Comparison of ENCODE assay signal across 10 mouse cellular contexts in genomic region chr3:97682576-97682975, GRCm38 (mm10). TPM values are rescaled to one million over a fixed set of nuclear protein-coding genes. Genes with fewer than 3 reads are reported as not detected.
DNase-seq lines count a peak whose midpoint lies in the region; ATAC-seq and TF ChIP-seq lines count a peak whose summit lies in the region.
"Had no signal": no experiment of that assay in that cellular context is flagged by ENCODE, and none has a peak within 500 bp of the region (broad histone marks: within the 10 kb centered on the region; RNA-seq: fewer than 3 reads in every experiment).

No protein-coding gene starts in this region.

- no peaks in the 10 kb centered on the region for H3K36me3 ChIP-seq in heart, embryonic 14.5 days (ENCODE audit: control insufficient read depth, insufficient read depth, low read length)
- no peaks in the 10 kb centered on the region for H3K36me3 ChIP-seq in ES-E14 (ENCODE audit: control insufficient read depth, insufficient read depth, low read length, poor library complexity, severe bottlenecking)
- H3K36me3 ChIP-seq in hindbrain, embryonic 13.5 days: no peaks in the 10 kb centered on the region
- no peaks in the 10 kb centered on the region for H3K36me3 ChIP-seq in liver, embryonic 16.5 days (ENCODE audit: control insufficient read depth, insufficient read depth)

- H3K9me3 ChIP-seq in heart, embryonic 14.5 days (ENCODE audit: control insufficient read depth, low read length): no peaks in the 10 kb centered on the region
- H3K9me3 ChIP-seq in ES-E14 (ENCODE audit: control insufficient read depth, insufficient read depth, low read depth, low read length): no peaks in the 10 kb centered on the region
- no peaks in the 10 kb centered on the region for H3K9me3 ChIP-seq in hindbrain, embryonic 13.5 days
- no peaks in the 10 kb centered on the region for H3K9me3 ChIP-seq in liver, embryonic 16.5 days (replicated peaks; ENCODE audit: control insufficient read depth, low read length)

- no peaks in the 10 kb centered on the region for H3K27me3 ChIP-seq in heart, embryonic 14.5 days (ENCODE audit: control insufficient read depth, insufficient read depth, low read length)
- H3K27me3 ChIP-seq in hindbrain, embryonic 13.5 days: peaks cover 38% of the 10 kb centered on the region
- peaks cover 10% of the 10 kb centered on the region for H3K27me3 ChIP-seq in liver, embryonic 16.5 days (ENCODE audit: control insufficient read depth, insufficient read depth, low read depth, low read length)

- peak overlapping the region; percentile 42 to 43; a peak in 3 of 4 replicates for H3K4me3 ChIP-seq in heart, embryonic 14.5 days (ENCODE audit: control insufficient read depth in 1 of 2, insufficient read depth in 1 of 2, low read depth in 1 of 2, low read length in 2 of 2)
- H3K4me3 ChIP-seq in ES-E14 (ENCODE audit: insufficient read depth in 1 of 2, low read depth in 1 of 2, low read length in 2 of 2, poor library complexity in 1 of 2, severe bottlenecking in 1 of 2): no peak overlapping the region; a peak in 1 of 4 replicates
- no peak overlapping the region for H3K4me3 ChIP-seq in hindbrain, embryonic 13.5 days
- peak overlapping the region; percentile 48 for H3K4me3 ChIP-seq in liver, embryonic 16.5 days (ENCODE audit: low read depth, low read length)

- ATAC-seq in heart, embryonic 14.5 days (ENCODE audit: insufficient number of reproducible peaks, insufficient read depth, low FRiP score, low read depth): no peak
- no peak for ATAC-seq in hindbrain, embryonic 13.5 days (ENCODE audit: low FRiP score)
- ATAC-seq in liver, embryonic 16.5 days (ENCODE audit: low read depth): no peak

- WGBS in heart, embryonic 14.5 days: 28% methylated on average over 5 of the region's 5 CpGs
- 28% methylated on average over 5 of the region's 5 CpGs for WGBS in hindbrain, embryonic 13.5 days
- WGBS in liver, embryonic 16.5 days (ENCODE audit: insufficient replicate concordance): 14% methylated on average over 5 of the region's 5 CpGs

- peaks cover 19 to 30% of the 10 kb centered on the region in 2 experiments for H3K4me1 ChIP-seq in heart, embryonic 14.5 days (ENCODE audit: control insufficient read depth in 2 of 2, insufficient read depth in 2 of 2, low read length in 2 of 2)
- H3K4me1 ChIP-seq in ES-E14 (ENCODE audit: control insufficient read depth in 2 of 2, insufficient read depth in 2 of 2, low read length in 2 of 2, poor library complexity in 1 of 2): peaks cover 0 to 12% of the 10 kb centered on the region in 2 experiments; a peak in 2 of 4 replicates
- H3K4me1 ChIP-seq in hindbrain, embryonic 13.5 days (replicated peaks): peaks cover 27% of the 10 kb centered on the region
- H3K4me1 ChIP-seq in liver, embryonic 16.5 days (ENCODE audit: control insufficient read depth, low read depth, low read length): peaks cover 6% of the 10 kb centered on the region

- peak overlapping the region; percentile 62 for H3K9ac ChIP-seq in heart, embryonic 14.5 days (ENCODE audit: low read length)
- H3K9ac ChIP-seq in ES-E14 (ENCODE audit: insufficient read depth, low read depth, low read length, poor library complexity, severe bottlenecking): peak overlapping the region; percentile 41; the same call in 1 of the 2 replicates
- H3K9ac ChIP-seq in hindbrain, embryonic 13.5 days: no peak overlapping the region
- peak overlapping the region; percentile 31 for H3K9ac ChIP-seq in liver, embryonic 16.5 days (ENCODE audit: low read depth, low read length)

- H3K4me2 ChIP-seq in heart, embryonic 14.5 days (ENCODE audit: low read length): peak overlapping the region; percentile 87
- peak overlapping the region; percentile 67 for H3K4me2 ChIP-seq in hindbrain, embryonic 13.5 days
- H3K4me2 ChIP-seq in liver, embryonic 16.5 days (ENCODE audit: low read depth, low read length): peak overlapping the region; percentile 70

- in situ Hi-C loops in ES-E14 (cut with MboI; ENCODE audit: low sequenced_read_pairs in 2 of 2, unreplicated experiment in 2 of 2): loop anchor here in 1 of 2 experiments (10.0 kb wide), 1 partner anchor 202 kb away; the partner anchor contains the start of gene Pde4dip

- no peak overlapping the region for H3K27ac ChIP-seq in heart, embryonic 14.5 days (replicated peaks in 1 of 2; ENCODE audit: control insufficient read depth in 1 of 2, insufficient read depth in 1 of 2, low read depth in 2 of 2, low read length in 2 of 2)
- peak overlapping the region; percentile 5; the same call in 1 of the 2 replicates for H3K27ac ChIP-seq in ES-E14 (ENCODE audit: insufficient read depth, low read depth, low read length, poor library complexity, severe bottlenecking)
- H3K27ac ChIP-seq in hindbrain, embryonic 13.5 days: no peak overlapping the region
- no peak overlapping the region for H3K27ac ChIP-seq in liver, embryonic 16.5 days (ENCODE audit: low read length)

- no peak for DNase-seq in heart, postnatal 4 days
- no peak for DNase-seq in ES-E14 (ENCODE audit: low read depth, low spot score)
- no peak for DNase-seq in embryo, embryonic 10 days (ENCODE audit: low spot score)
- DNase-seq in cerebellum, adult 11 months: no peak
- no peak for DNase-seq in kidney, adult 9 months

TF ChIP-seq in ES-E14, 5 proteins besides CTCF, POLR2A, EP300 and RAD21:
- TF ChIP-seq CHD2 (IDR thresholded peaks at IDR 0.05; ENCODE audit: low read depth, low read length) (no peak), ZNF384 (IDR thresholded peaks at IDR 0.05; ENCODE audit: low read depth, low read length) (0 out of 2 replicates have a peak, but pooled peaks have one; percentile 5), MAFK (IDR thresholded peaks at IDR 0.05; ENCODE audit: insufficient read depth, low read depth, low read length) (no peak), ZC3H11A (IDR thresholded peaks at IDR 0.05; ENCODE audit: borderline replicate concordance, low read depth, low read length) (no peak), HCFC1 (IDR thresholded peaks at IDR 0.05; ENCODE audit: borderline replicate concordance, insufficient read depth, low read length) (no peak)

RNA-seq across cellular contexts. Expression of gene Gm17651, which starts 8.1 kb away (rescaled TPM):
- polyA plus RNA-seq in heart, embryonic 14.5 days (2014; fragmentation: Nextera tagmentation; extraction: Ambion mirVana): not detected in 2 replicates
- total RNA-seq in heart, postnatal 4 days (2021): not detected
- not detected in 2 replicates for total RNA-seq in ES-E14 (2012; rRNA removed)
- polyA plus RNA-seq in hindbrain, embryonic 13.5 days (2015; fragmentation: Nextera tagmentation; extraction: Ambion mirVana): not detected in 2 replicates
- polyA plus RNA-seq in liver, embryonic 16.5 days (2015; fragmentation: Nextera tagmentation; extraction: Ambion mirVana): not detected in 2 replicates
- total RNA-seq: adrenal gland, postnatal 4 days had no signal
- polyA plus RNA-seq: kidney, adult 2 months had no signal

RNA-seq across cellular contexts. Expression of gene Prkab2, which starts 24.6 kb away (rescaled TPM):
- 14.1 and 14.4 TPM in 2 replicates for polyA plus RNA-seq in heart, embryonic 14.5 days (2014; fragmentation: Nextera tagmentation; extraction: Ambion mirVana)
- 10 to 100 TPM; 17.0 to 18.5 TPM for total RNA-seq in heart, postnatal 4 days (2021)
- total RNA-seq in ES-E14 (2012; rRNA removed): 7.0 and 7.5 TPM in 2 replicates
- 9.2 and 9.7 TPM in 2 replicates for polyA plus RNA-seq in hindbrain, embryonic 13.5 days (2015; fragmentation: Nextera tagmentation; extraction: Ambion mirVana)
- 1.3 and 1.5 TPM in 2 replicates for polyA plus RNA-seq in liver, embryonic 16.5 days (2015; fragmentation: Nextera tagmentation; extraction: Ambion mirVana)

RNA-seq across cellular contexts. Expression of gene Fmo5, which starts 54.0 kb away (rescaled TPM):
- 3.6 and 3.7 TPM in 2 replicates for polyA plus RNA-seq in heart, embryonic 14.5 days (2014; fragmentation: Nextera tagmentation; extraction: Ambion mirVana)
- total RNA-seq in heart, postnatal 4 days (2021): 1 to 10 TPM; 4.9 TPM
- 0.27 and 0.90 TPM in 2 replicates for total RNA-seq in ES-E14 (2012; rRNA removed)
- polyA plus RNA-seq in hindbrain, embryonic 13.5 days (2015; fragmentation: Nextera tagmentation; extraction: Ambion mirVana): 0.57 and 0.69 TPM in 2 replicates
- 22.2 and 24.9 TPM in 2 replicates for polyA plus RNA-seq in liver, embryonic 16.5 days (2015; fragmentation: Nextera tagmentation; extraction: Ambion mirVana)

Comparison
In these comparisons a context has a peak if more than half of its experiments do, and no peak if none do; other contexts are left out.
1. H3K4me3 ChIP-seq: peak in heart, embryonic 14.5 days (2 of 2) and liver, embryonic 16.5 days (single experiment); none in ES-E14 (0 of 2) and hindbrain, embryonic 13.5 days (single experiment).
2. Peak in every context shown above with its lines, with median percentiles within 50 percentile points of each other: H3K4me2 ChIP-seq.